In the genomic region with DNA sequence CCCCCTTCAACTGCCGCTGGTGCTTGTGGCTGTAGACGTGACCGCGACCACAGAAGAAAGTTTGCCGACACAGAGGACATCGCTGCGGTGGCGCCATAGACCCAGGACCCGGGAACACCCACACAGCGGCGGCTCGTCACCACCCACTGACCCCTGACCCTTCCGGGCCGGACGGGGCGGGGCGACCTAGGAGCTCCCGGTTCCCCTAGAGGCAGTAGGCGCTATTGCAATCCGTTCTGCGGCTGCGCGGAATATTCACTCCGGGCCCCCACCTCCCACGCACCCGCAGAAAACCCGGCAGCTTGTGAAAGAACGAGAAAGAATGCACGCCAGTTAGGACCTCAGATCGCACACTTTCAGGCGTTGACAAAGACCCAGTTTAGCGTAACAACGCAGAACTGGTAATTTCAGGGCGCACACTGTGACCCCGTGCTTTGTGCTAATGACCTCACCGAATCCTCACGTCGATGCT, we compare ENCODE assay signal across 8 mouse cellular contexts. TPM values are rescaled to one million over a fixed set of nuclear protein-coding genes. Genes with fewer than 3 reads are reported as not detected.
DNase-seq lines count a peak whose midpoint lies in the region; ATAC-seq lines count a peak whose summit lies in the region.

No protein-coding gene starts in this region.

- peak overlapping the region; percentile 89 for H3K4me3 ChIP-seq in hindbrain, embryonic 16.5 days (ENCODE audit: low read length)

- peak; percentile 89 for ATAC-seq in hindbrain, embryonic 16.5 days

- peaks cover 9% of the 10 kb centered on the region for H3K4me1 ChIP-seq in hindbrain, embryonic 16.5 days (ENCODE audit: control insufficient read depth, insufficient read depth, low read depth, low read length)

- H3K4me2 ChIP-seq in hindbrain, embryonic 16.5 days (ENCODE audit: low read length): peak overlapping the region; percentile 74

- H3K9ac ChIP-seq in hindbrain, embryonic 16.5 days (ENCODE audit: low read depth, low read length): peak overlapping the region; percentile 92

- no peaks in the 10 kb centered on the region for H3K9me3 ChIP-seq in hindbrain, embryonic 16.5 days (ENCODE audit: control insufficient read depth, low read length)

- H3K27me3 ChIP-seq in hindbrain, embryonic 16.5 days (replicated peaks; ENCODE audit: control insufficient read depth, insufficient read depth, low read length): no peaks in the 10 kb centered on the region

- peaks cover 10% of the 10 kb centered on the region for H3K36me3 ChIP-seq in hindbrain, embryonic 16.5 days (ENCODE audit: control insufficient read depth, insufficient read depth, low read length)

- H3K27ac ChIP-seq in hindbrain, embryonic 16.5 days (ENCODE audit: low read depth, low read length): peak overlapping the region; percentile 84

- DNase-seq in ZHBTc4 (ENCODE audit: low read depth, low spot score): peak; percentile 93
- DNase-seq in cerebellum, postnatal 4 days (ENCODE audit: low spot score in 2 of 2): peak; percentile 88 to 94
- peak; percentile 97 for DNase-seq in gastrocnemius, adult 18-20 months (ENCODE audit: low spot score)
- peak; percentile 92 for DNase-seq in left cerebral cortex, adult 11 months (ENCODE audit: low spot score)
- peak; percentile 96 for DNase-seq in lung, postnatal 36 days
- DNase-seq in retina, embryonic 14.5 days (ENCODE audit: low spot score): peak; percentile 98
- peak; percentile 90 to 92 for DNase-seq in thymus, postnatal 36 days

- under 1% methylated on average over 38 of the region's 38 CpGs for WGBS in hindbrain, embryonic 16.5 days

RNA-seq across cellular contexts. Expression of gene Ccdc84, which starts 0.4 kb away (rescaled TPM):
- 1 to 10 TPM; 3.5 to 4.1 TPM for total RNA-seq in gastrocnemius, adult 18-20 months (2021)
- polyA plus RNA-seq in hindbrain, embryonic 16.5 days (2015; fragmentation: Nextera tagmentation; extraction: Ambion mirVana): 32.3 and 32.4 TPM in 2 replicates

RNA-seq across cellular contexts. Expression of gene Trappc4, which starts 10.5 kb away (rescaled TPM):
- 10 to 100 TPM; 16.9 to 20.4 TPM for total RNA-seq in gastrocnemius, adult 18-20 months (2021)
- 293 and 308 TPM in 2 replicates for polyA plus RNA-seq in hindbrain, embryonic 16.5 days (2015; fragmentation: Nextera tagmentation; extraction: Ambion mirVana)

RNA-seq across cellular contexts. Expression of gene Rps25, which starts 11.0 kb away (rescaled TPM):
- 100 to 1,000 TPM; 772 to 880 TPM for total RNA-seq in gastrocnemius, adult 18-20 months (2021)
- 742 and 834 TPM in 2 replicates for polyA plus RNA-seq in hindbrain, embryonic 16.5 days (2015; fragmentation: Nextera tagmentation; extraction: Ambion mirVana)

RNA-seq across cellular contexts. Expression of gene Slc37a4, which starts 21.3 kb away (rescaled TPM):
- 100 to 1,000 TPM in 1 of 2 experiments, 10 to 100 TPM in 1; 86.0 to 147 TPM for total RNA-seq in gastrocnemius, adult 18-20 months (2021)
- polyA plus RNA-seq in hindbrain, embryonic 16.5 days (2015; fragmentation: Nextera tagmentation; extraction: Ambion mirVana): 56.8 and 60.2 TPM in 2 replicates

RNA-seq across cellular contexts. Expression of gene Foxr1, which starts 23.0 kb away (rescaled TPM):
- total RNA-seq in gastrocnemius, adult 18-20 months (2021): not detected
- not detected in 2 replicates for polyA plus RNA-seq in hindbrain, embryonic 16.5 days (2015; fragmentation: Nextera tagmentation; extraction: Ambion mirVana)

Comparison
In these comparisons a context has a peak if more than half of its experiments do, and no peak if none do; other contexts are left out.
1. Peak in every context shown above with its lines: DNase-seq, ATAC-seq, H3K4me3 ChIP-seq and H3K27ac ChIP-seq.